Mouse (Mus musculus) c-Kit-positive CD71-positive TER-119-negative erythroid progenitor cells, embryonic 14.5 days (primary cell): Measurements from ENCODE around the gene Gm10488.
"Not testable (repeated sequence)": the region's sequence is repeated elsewhere in the genome, so short reads cannot be mapped to it uniquely, and the experiment has no call there.

ENCODE experiments used
- DNase-seq: peaks from one replicate; pipeline ENCODE4 v3.0.0-alpha.2; 2013; ENCODE audit warnings: low read depth

The Gm10488 gene

GRCm38 (mm10) chrX:29976014-29976413, at the start of gene Gm10488:
TSS of gene Gm10488 (plus strand) at chrX:29976314.
- not testable (repeated sequence) for DNase-seq
